ENCODE assay signal across 7 mouse cellular contexts in the genomic region with DNA sequence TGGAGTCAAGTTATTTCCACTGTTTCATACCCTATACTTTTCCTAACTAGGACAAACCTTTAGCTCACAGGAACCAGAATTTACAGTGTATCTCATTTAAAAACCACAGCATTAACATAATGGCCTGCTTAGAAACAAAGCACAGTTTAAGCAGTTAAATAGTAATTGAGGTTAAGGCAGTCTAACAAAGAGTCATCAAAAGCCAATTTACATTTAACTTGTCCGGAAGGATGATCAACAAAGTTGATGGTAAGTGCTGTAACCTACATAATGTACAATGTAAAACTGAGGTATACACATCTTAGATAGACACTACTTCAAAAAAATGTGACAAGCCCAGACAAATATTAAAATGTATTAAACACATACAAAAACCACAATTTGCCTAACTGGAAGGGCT. TPM values are rescaled to one million over a fixed set of nuclear protein-coding genes. Genes with fewer than 3 reads are reported as not detected.
DNase-seq lines count a peak whose midpoint lies in the region; ATAC-seq and TF ChIP-seq lines count a peak whose summit lies in the region.

No protein-coding gene starts in this region.

- ATAC-seq in lung, embryonic 15.5 days (ENCODE audit: borderline replicate concordance, extremely low read depth, low FRiP score, low TSS enrichment): no peak
- no peak for ATAC-seq in forebrain, embryonic 11.5 days (replicated peaks; ENCODE audit: low FRiP score)
- no peak for ATAC-seq in limb, embryonic 14.5 days (ENCODE audit: low FRiP score, low read depth)
- no peak for ATAC-seq in stomach, embryonic 16.5 days (ENCODE audit: insufficient read depth, low FRiP score)

- no peaks in the 10 kb centered on the region for H3K27me3 ChIP-seq in lung, embryonic 15.5 days
- H3K27me3 ChIP-seq in forebrain, embryonic 11.5 days (ENCODE audit: control insufficient read depth, insufficient read depth, low read length): no peaks in the 10 kb centered on the region
- no peaks in the 10 kb centered on the region for H3K27me3 ChIP-seq in limb, embryonic 14.5 days (ENCODE audit: control insufficient read depth, insufficient read depth, low read length)
- no peaks in the 10 kb centered on the region for H3K27me3 ChIP-seq in stomach, embryonic 16.5 days (ENCODE audit: control insufficient read depth, insufficient read depth, low read length)

- peaks cover 27% of the 10 kb centered on the region for H3K4me1 ChIP-seq in lung, embryonic 15.5 days
- H3K4me1 ChIP-seq in forebrain, embryonic 11.5 days (replicated peaks; ENCODE audit: control insufficient read depth, insufficient read depth, low read length): no peaks in the 10 kb centered on the region; the same call in 1 of the 2 replicates
- peaks cover 14% of the 10 kb centered on the region for H3K4me1 ChIP-seq in limb, embryonic 14.5 days (ENCODE audit: control insufficient read depth, insufficient read depth, low read length)
- peaks cover 23% of the 10 kb centered on the region for H3K4me1 ChIP-seq in stomach, embryonic 16.5 days (ENCODE audit: control insufficient read depth, insufficient read depth, low read length)

- H3K36me3 ChIP-seq in lung, embryonic 15.5 days: peaks cover 13% of the 10 kb centered on the region; the same call in 1 of the 2 replicates
- no peaks in the 10 kb centered on the region for H3K36me3 ChIP-seq in forebrain, embryonic 11.5 days (ENCODE audit: control insufficient read depth, insufficient read depth, low read length)
- H3K36me3 ChIP-seq in limb, embryonic 14.5 days (ENCODE audit: control insufficient read depth, insufficient read depth, low read length): peaks cover 25% of the 10 kb centered on the region
- 0 out of 2 replicates have a peak, but pooled peaks cover 4% of the 10 kb centered on the region for H3K36me3 ChIP-seq in stomach, embryonic 16.5 days (ENCODE audit: control insufficient read depth, insufficient read depth, low read length)

- H3K9me3 ChIP-seq in lung, embryonic 15.5 days: no peaks in the 10 kb centered on the region
- no peaks in the 10 kb centered on the region for H3K9me3 ChIP-seq in forebrain, embryonic 11.5 days (ENCODE audit: control insufficient read depth, low read length)
- H3K9me3 ChIP-seq in limb, embryonic 14.5 days (ENCODE audit: control insufficient read depth, low read length): no peaks in the 10 kb centered on the region
- no peaks in the 10 kb centered on the region for H3K9me3 ChIP-seq in stomach, embryonic 16.5 days (replicated peaks; ENCODE audit: control insufficient read depth, low read length)

- H3K4me3 ChIP-seq in lung, embryonic 15.5 days: peak overlapping the region; percentile 93
- peak overlapping the region; percentile 99 for H3K4me3 ChIP-seq in forebrain, embryonic 11.5 days (ENCODE audit: low read depth, low read length)
- H3K4me3 ChIP-seq in limb, embryonic 14.5 days (replicated peaks; ENCODE audit: low read length): peak overlapping the region; percentile 84
- peak overlapping the region; percentile 71 for H3K4me3 ChIP-seq in stomach, embryonic 16.5 days (replicated peaks; ENCODE audit: low read length)

- no peak for TF ChIP-seq POLR2A in limb, embryonic 14.5 days (IDR thresholded peaks at IDR 0.05; ENCODE audit: borderline replicate concordance, extremely low read depth, insufficient read depth, insufficient read length)

- no peak overlapping the region for H3K27ac ChIP-seq in lung, embryonic 15.5 days
- no peak overlapping the region for H3K27ac ChIP-seq in forebrain, embryonic 11.5 days (ENCODE audit: low read depth, low read length)
- H3K27ac ChIP-seq in limb, embryonic 14.5 days (replicated peaks; ENCODE audit: low read depth, low read length): no peak overlapping the region
- no peak overlapping the region for H3K27ac ChIP-seq in stomach, embryonic 16.5 days (ENCODE audit: low read length)

- H3K9ac ChIP-seq in lung, embryonic 15.5 days: peak overlapping the region; percentile 85; the same call in 1 of the 2 replicates
- no peak overlapping the region for H3K9ac ChIP-seq in forebrain, embryonic 11.5 days (ENCODE audit: low read length)
- H3K9ac ChIP-seq in limb, embryonic 14.5 days (ENCODE audit: low read depth, low read length, severe bottlenecking): peak overlapping the region; percentile 87
- H3K9ac ChIP-seq in stomach, embryonic 16.5 days (ENCODE audit: low read length): peak overlapping the region; percentile 84; the same call in 1 of the 2 replicates

- no peak for DNase-seq in lung, postnatal 14 days
- DNase-seq in forebrain, embryonic 11.5 days (ENCODE audit: low spot score): no peak
- no peak for DNase-seq in limb, embryonic 14.5 days (ENCODE audit: low spot score)
- DNase-seq in gastrocnemius, postnatal 10 days: no peak
- no peak for DNase-seq in left cerebral cortex, postnatal 25 days (ENCODE audit: low spot score in 2 of 2)

- peak overlapping the region; percentile 70 for H3K4me2 ChIP-seq in lung, embryonic 15.5 days
- peak overlapping the region; percentile 61 for H3K4me2 ChIP-seq in forebrain, embryonic 11.5 days (ENCODE audit: low read depth, low read length, severe bottlenecking)
- H3K4me2 ChIP-seq in limb, embryonic 14.5 days (replicated peaks; ENCODE audit: low read depth, low read length, severe bottlenecking): peak overlapping the region; percentile 71
- peak overlapping the region; percentile 61 for H3K4me2 ChIP-seq in stomach, embryonic 16.5 days (ENCODE audit: low read depth, low read length)

- intact Hi-C loops in left cerebral cortex, postnatal 25 days (cut with DNase I): no loop called here

- 69% methylated on average over 1 of the region's 1 CpGs for whole genome bisulfite sequencing in lung, embryonic 15.5 days
- WGBS in forebrain, embryonic 11.5 days: 85% methylated on average over 1 of the region's 1 CpGs
- WGBS in limb, embryonic 14.5 days: 83% methylated on average over 1 of the region's 1 CpGs
- WGBS in stomach, embryonic 16.5 days: 67% methylated on average over 1 of the region's 1 CpGs

RNA-seq across cellular contexts. Expression of gene Ybx1, which starts 2.5 kb away (rescaled TPM):
- polyA plus RNA-seq in lung, embryonic 15.5 days (2015; fragmentation: Nextera tagmentation; extraction: Ambion mirVana): 635 and 678 TPM in 2 replicates
- 1,312 and 1,467 TPM in 2 replicates for polyA plus RNA-seq in forebrain, embryonic 11.5 days (2014; fragmentation: Nextera tagmentation; extraction: Ambion mirVana)
- 410 and 546 TPM in 2 replicates for polyA plus RNA-seq in limb, embryonic 14.5 days (2012; rRNA removed)
- 757 and 793 TPM in 2 replicates for polyA plus RNA-seq in limb, embryonic 14.5 days (2014; fragmentation: Nextera tagmentation; extraction: Ambion mirVana)
- polyA plus RNA-seq in stomach, embryonic 16.5 days (2015; fragmentation: Nextera tagmentation; extraction: Ambion mirVana): 279 and 346 TPM in 2 replicates
- 100 to 1,000 TPM; 547 to 553 TPM for total RNA-seq in gastrocnemius, postnatal 10 days (2021)
- 100 to 1,000 TPM; 218 to 230 TPM for total RNA-seq in left cerebral cortex, postnatal 25 days (2021)

RNA-seq across cellular contexts. Expression of gene Ppih, which starts 28.4 kb away (rescaled TPM):
- polyA plus RNA-seq in lung, embryonic 15.5 days (2015; fragmentation: Nextera tagmentation; extraction: Ambion mirVana): 102 and 115 TPM in 2 replicates
- polyA plus RNA-seq in forebrain, embryonic 11.5 days (2014; fragmentation: Nextera tagmentation; extraction: Ambion mirVana): 119 and 133 TPM in 2 replicates
- polyA plus RNA-seq in limb, embryonic 14.5 days (2012; rRNA removed): 65.0 and 81.4 TPM in 2 replicates
- polyA plus RNA-seq in limb, embryonic 14.5 days (2014; fragmentation: Nextera tagmentation; extraction: Ambion mirVana): 87.9 and 88.5 TPM in 2 replicates
- 62.8 and 70.6 TPM in 2 replicates for polyA plus RNA-seq in stomach, embryonic 16.5 days (2015; fragmentation: Nextera tagmentation; extraction: Ambion mirVana)
- total RNA-seq in gastrocnemius, postnatal 10 days (2021): 10 to 100 TPM; 15.2 to 15.4 TPM
- 10 to 100 TPM; 16.2 to 21.6 TPM for total RNA-seq in left cerebral cortex, postnatal 25 days (2021)

RNA-seq across cellular contexts. Expression of gene Cldn19, which starts 36.7 kb away (rescaled TPM):
- polyA plus RNA-seq in lung, embryonic 15.5 days (2015; fragmentation: Nextera tagmentation; extraction: Ambion mirVana): not detected in 2 replicates
- 0.21 and 0.31 TPM in 2 replicates for polyA plus RNA-seq in forebrain, embryonic 11.5 days (2014; fragmentation: Nextera tagmentation; extraction: Ambion mirVana)
- polyA plus RNA-seq in limb, embryonic 14.5 days (2012; rRNA removed): 0.38 and 0.59 TPM in 2 replicates
- 0.10 and 0.91 TPM in 2 replicates for polyA plus RNA-seq in limb, embryonic 14.5 days (2014; fragmentation: Nextera tagmentation; extraction: Ambion mirVana)
- polyA plus RNA-seq in stomach, embryonic 16.5 days (2015; fragmentation: Nextera tagmentation; extraction: Ambion mirVana): 0.10 and 0.27 TPM in 2 replicates
- 10 to 100 TPM; 12.8 to 17.0 TPM for total RNA-seq in gastrocnemius, postnatal 10 days (2021)
- total RNA-seq in left cerebral cortex, postnatal 25 days (2021): under 1 TPM; 0.43 to 0.44 TPM

RNA-seq across cellular contexts. Expression of gene P3h1, which starts 59.2 kb away (rescaled TPM):
- polyA plus RNA-seq in lung, embryonic 15.5 days (2015; fragmentation: Nextera tagmentation; extraction: Ambion mirVana): 38.0 and 38.4 TPM in 2 replicates
- polyA plus RNA-seq in forebrain, embryonic 11.5 days (2014; fragmentation: Nextera tagmentation; extraction: Ambion mirVana): 16.8 and 17.8 TPM in 2 replicates
- polyA plus RNA-seq in limb, embryonic 14.5 days (2012; rRNA removed): 162 and 200 TPM in 2 replicates
- 93.2 and 98.0 TPM in 2 replicates for polyA plus RNA-seq in limb, embryonic 14.5 days (2014; fragmentation: Nextera tagmentation; extraction: Ambion mirVana)
- 31.3 and 34.0 TPM in 2 replicates for polyA plus RNA-seq in stomach, embryonic 16.5 days (2015; fragmentation: Nextera tagmentation; extraction: Ambion mirVana)
- 10 to 100 TPM; 23.3 to 30.5 TPM for total RNA-seq in gastrocnemius, postnatal 10 days (2021)
- total RNA-seq in left cerebral cortex, postnatal 25 days (2021): 1 to 10 TPM; 6.5 to 6.9 TPM

RNA-seq across cellular contexts. Expression of gene AU022252, which starts 59.4 kb away (rescaled TPM):
- polyA plus RNA-seq in lung, embryonic 15.5 days (2015; fragmentation: Nextera tagmentation; extraction: Ambion mirVana): 34.4 and 40.8 TPM in 2 replicates
- polyA plus RNA-seq in forebrain, embryonic 11.5 days (2014; fragmentation: Nextera tagmentation; extraction: Ambion mirVana): 37.3 and 37.8 TPM in 2 replicates
- polyA plus RNA-seq in limb, embryonic 14.5 days (2012; rRNA removed): 17.2 and 17.6 TPM in 2 replicates
- 31.9 and 33.9 TPM in 2 replicates for polyA plus RNA-seq in limb, embryonic 14.5 days (2014; fragmentation: Nextera tagmentation; extraction: Ambion mirVana)
- 25.4 and 25.7 TPM in 2 replicates for polyA plus RNA-seq in stomach, embryonic 16.5 days (2015; fragmentation: Nextera tagmentation; extraction: Ambion mirVana)
- 10 to 100 TPM; 19.3 to 21.2 TPM for total RNA-seq in gastrocnemius, postnatal 10 days (2021)
- total RNA-seq in left cerebral cortex, postnatal 25 days (2021): 10 to 100 TPM; 33.4 to 34.2 TPM
